Mouse (Mus musculus) kidney, adult 2 months (tissue): ENCODE data around the gene Zfp488. TPM values are rescaled to one million over a fixed set of nuclear protein-coding genes. Genes with fewer than 3 reads are reported as not detected.
A peak's percentile ranks its signal among the peaks of the same experiment; 100 is the strongest.

ENCODE experiments used
- DNase-seq: peaks from one replicate; pipeline ENCODE4 v3.0.0; 2021
- H3K27ac ChIP-seq: fragments of 200-500 bp; 2 replicates; pipeline ENCODE4 v1.5.1; 2012; ENCODE audit warnings: low read depth, low read length, control low read depth, inconsistent platforms; ENCODE audit not compliant: insufficient read depth
- H3K27me3 ChIP-seq: fragments of 200-500 bp; replicated peaks from 2 replicates; pipeline ENCODE4 v1.6.1; 2012; ENCODE audit warnings: mild to moderate bottlenecking, moderate library complexity, low read length, inconsistent platforms; ENCODE audit not compliant: control insufficient read depth, insufficient read depth
- H3K36me3 ChIP-seq: fragments of 200-500 bp; 2 replicates; pipeline ENCODE4 v1.6.1; 2012; ENCODE audit warnings: mild to moderate bottlenecking, moderate library complexity, low read length, inconsistent platforms; ENCODE audit not compliant: control insufficient read depth, insufficient read depth
- H3K4me1 ChIP-seq: fragments of 200-500 bp; 2 replicates; pipeline ENCODE4 v1.6.1; 2011; ENCODE audit warnings: low read length; ENCODE audit not compliant: control insufficient read depth, insufficient read depth
- H3K4me3 ChIP-seq: fragments of 200-500 bp; 2 replicates; pipeline ENCODE4 v1.5.1; 2011; ENCODE audit warnings: mild to moderate bottlenecking, low read depth, low read length, control low read depth; ENCODE audit not compliant: insufficient read depth
- CTCF ChIP-seq: fragments of 200-500 bp; conservative IDR thresholded peaks from 2 replicates; pipeline ENCODE4 v1.5.1; 2011; ENCODE audit warnings: low read depth, mild to moderate bottlenecking, control low read depth, low read length, moderate library complexity, mixed read lengths; ENCODE audit not compliant: insufficient read depth, insufficient read length
- POLR2A ChIP-seq: fragments of 200-500 bp; IDR thresholded peaks from one replicate; pipeline ENCODE4 v1.6.1; 2011; ENCODE audit warnings: low read depth, low read length, control low read depth
- WGBS: fragments of 180-500 bp; shearing (Covaris S2); methylation state at CpG from one replicate; pipeline ENCODE4 v1.1.7; 2018; 5-methylcytosine and 5-hydroxymethylcytosine counted together
- polyA plus RNA-seq: library from polyadenylated mRNA; depleted of rRNA; stranded (reverse); fragments of >200 nt; gene quantifications from 2 replicates; pipeline ENCODE4 v1.2.3, GENCODE M21; 2012

Gene Zfp488
- polyA plus RNA-seq, 1 experiment, result not detected

DNA sequence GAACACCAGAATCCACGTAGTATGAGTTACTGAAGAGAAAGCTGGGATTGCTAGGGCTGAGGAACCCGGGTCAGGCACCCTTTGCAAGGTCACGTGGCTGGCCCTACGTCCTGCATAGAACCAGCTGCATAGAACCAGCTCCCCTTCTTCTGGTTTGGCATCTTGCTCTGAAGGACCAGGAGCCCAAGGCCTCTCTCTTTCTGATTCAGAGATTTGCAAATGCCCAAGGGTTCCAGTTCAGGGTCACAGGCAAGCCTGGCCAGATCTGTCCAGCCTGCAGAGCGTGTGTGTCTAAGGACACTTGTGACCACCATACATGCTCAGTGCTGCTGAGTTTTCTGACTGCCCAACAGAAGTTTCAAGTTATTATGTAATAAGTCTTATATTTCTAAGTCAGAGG, 36.3 kb downstream of the Zfp488 start:
- H3K4me3 ChIP-seq, result no peak overlapping the region
- no peaks in the 10 kb centered on the region for H3K27me3 ChIP-seq
- TF ChIP-seq CTCF, result no peak
- TF ChIP-seq POLR2A, result no peak
- no peak overlapping the region for H3K27ac ChIP-seq
- H3K36me3 ChIP-seq, result no peaks in the 10 kb centered on the region
- no peaks in the 10 kb centered on the region for H3K4me1 ChIP-seq
- WGBS, result 78% methylated on average over 5 of the region's 5 CpGs
- DNase-seq, result no peak

DNA sequence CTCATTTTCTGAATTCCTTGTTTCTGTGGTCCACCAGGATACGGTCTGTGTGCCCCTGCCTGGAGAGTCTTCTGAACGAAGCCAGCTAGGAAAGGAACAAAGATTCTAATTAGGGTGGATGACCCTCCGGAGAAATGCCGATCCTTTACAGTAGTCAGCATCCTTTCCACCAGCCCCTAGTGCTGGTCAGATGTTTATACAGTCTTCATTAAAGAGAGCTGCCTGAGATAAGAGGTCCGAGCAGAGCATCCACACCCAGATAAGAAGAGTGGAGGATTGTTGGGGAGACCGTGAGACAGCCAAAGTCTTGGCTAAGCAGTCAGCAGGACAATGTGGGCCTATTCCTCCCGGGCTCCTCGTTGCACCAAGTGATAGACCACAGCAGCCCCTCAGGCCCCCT, 37.8 kb downstream of the Zfp488 start, which contains the start of gene Gdf2:
Gene Gdf2 (plus strand): TSS at position 301 of the 400 bp plus-strand sequence.
- H3K4me3 ChIP-seq, result no peak within 1 kb of the TSS
- H3K4me1 ChIP-seq, result no peaks in the 10 kb centered on the region
- no peak within 1 kb of the TSS for H3K27ac ChIP-seq
- no peaks in the 10 kb centered on the region for H3K36me3 ChIP-seq
- no peak for TF ChIP-seq CTCF
- TF ChIP-seq POLR2A, result no peak
- DNase-seq, result no peak
- H3K27me3 ChIP-seq, result no peaks in the 10 kb centered on the region
- WGBS, result 89% methylated on average over 8 of the region's 8 CpGs

DNA sequence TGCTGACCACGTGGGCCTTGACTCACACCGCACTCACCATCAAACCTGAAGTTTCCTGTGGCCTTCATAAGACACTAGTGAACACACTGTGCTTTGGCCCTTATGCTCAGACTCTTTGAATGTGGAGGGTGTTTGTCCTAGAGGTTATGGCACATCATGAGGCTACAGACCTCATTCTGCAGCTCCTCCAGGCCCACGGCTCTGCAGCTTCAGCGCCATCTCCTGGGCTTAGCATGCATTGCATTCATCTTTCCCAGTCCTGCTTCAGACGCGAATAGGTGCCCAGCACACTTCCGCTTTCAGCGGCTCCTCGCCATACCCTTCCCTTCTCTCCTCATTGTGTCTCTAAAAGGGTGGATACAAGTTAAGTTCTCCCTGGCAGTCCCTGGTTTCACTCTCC, 39.4 kb downstream of the Zfp488 start:
- 33% methylated on average over 9 of the region's 9 CpGs for WGBS

DNA sequence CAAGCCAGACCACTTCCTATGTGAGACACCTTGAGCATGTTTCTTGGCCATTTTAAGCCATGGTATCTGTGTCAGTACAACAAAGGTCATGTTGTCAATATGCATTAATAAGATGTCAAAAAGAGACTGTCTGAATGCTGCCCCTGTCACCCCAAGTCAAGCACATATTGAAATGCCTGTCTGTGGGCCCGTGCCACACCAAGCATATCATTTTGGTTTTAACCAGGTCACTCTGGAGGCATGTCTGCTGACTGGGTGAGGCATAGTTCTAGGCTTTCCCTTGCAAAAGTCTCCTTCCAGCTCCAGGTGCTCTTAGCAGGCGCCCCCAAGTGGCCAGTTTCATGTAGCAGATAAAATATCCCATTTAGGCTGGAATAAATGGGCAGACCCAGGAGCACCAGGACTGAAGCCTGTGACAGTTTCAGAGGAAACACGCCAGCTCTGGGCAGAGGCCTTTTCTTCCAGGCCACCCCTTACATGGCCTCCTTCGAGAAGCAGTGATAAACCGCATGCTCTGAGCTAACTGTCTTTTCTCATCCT, 44.7 kb downstream of the Zfp488 start:
- Histone ChIP-seq H3K36me3 (no peaks in the 10 kb centered on the region), H3K27ac (no peak overlapping the region), H3K27me3 (no peaks in the 10 kb centered on the region), H3K4me3 (no peak overlapping the region), H3K4me1 (no peaks in the 10 kb centered on the region)
- DNase-seq, result peak; percentile 61
- 45% methylated on average over 5 of the region's 5 CpGs for WGBS
- TF ChIP-seq CTCF (peak; percentile 48), POLR2A (no peak)

More for the DNA sequence above, 39.4 kb downstream of the Zfp488 start:
- Histone ChIP-seq H3K36me3 (no peaks in the 10 kb centered on the region), H3K27ac (no peak overlapping the region), H3K4me3 (no peak overlapping the region), H3K27me3 (no peaks in the 10 kb centered on the region), H3K4me1 (no peaks in the 10 kb centered on the region)
- TF ChIP-seq POLR2A (no peak), CTCF (peak; percentile 79)
- peak; percentile 46 for DNase-seq

DNA sequence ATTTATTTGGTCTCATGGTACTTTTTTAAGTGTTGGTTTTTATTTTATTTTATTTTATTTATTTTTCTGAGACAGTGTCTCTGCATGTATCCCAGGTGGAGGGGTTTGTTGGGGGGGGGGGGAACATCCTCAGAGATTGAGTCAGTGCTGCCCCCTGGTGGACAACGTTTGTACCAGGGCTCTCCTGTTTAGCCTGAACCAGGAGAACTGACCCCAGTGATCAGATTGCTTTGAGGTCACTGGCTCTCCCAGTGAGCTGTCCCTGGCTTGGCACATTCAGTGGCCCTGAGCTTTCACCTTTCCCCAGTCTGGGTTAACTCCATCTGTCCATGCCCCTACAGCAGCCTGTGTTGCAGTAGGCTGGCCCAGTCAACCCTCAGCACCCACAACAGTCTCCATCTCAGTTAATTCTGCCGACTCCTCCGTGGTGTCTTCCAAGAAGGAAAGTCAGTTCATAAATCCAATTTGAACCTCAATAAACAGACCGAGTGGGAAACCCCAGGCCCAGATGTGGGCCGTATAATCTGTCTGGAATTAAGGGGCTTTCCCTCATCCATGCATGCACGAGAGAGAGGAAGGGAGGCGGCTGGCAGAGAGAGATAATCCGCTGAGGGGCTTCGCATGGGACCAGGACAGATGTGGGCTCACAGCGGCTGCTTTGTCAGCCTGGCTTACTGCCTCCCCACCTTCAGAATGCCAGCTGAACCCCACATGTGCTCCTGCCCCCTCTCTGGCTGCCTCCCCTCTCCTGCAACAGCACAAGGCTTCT, 45.4 kb downstream of the Zfp488 start:
- 54% methylated on average over 10 of the region's 10 CpGs for WGBS
- TF ChIP-seq CTCF (peak; percentile 50), POLR2A (no peak)
- Histone ChIP-seq H3K36me3 (no peaks in the 10 kb centered on the region), H3K27me3 (no peaks in the 10 kb centered on the region), H3K4me3 (no peak overlapping the region), H3K27ac (no peak overlapping the region), H3K4me1 (no peaks in the 10 kb centered on the region)
- peak; percentile 69 for DNase-seq

DNA sequence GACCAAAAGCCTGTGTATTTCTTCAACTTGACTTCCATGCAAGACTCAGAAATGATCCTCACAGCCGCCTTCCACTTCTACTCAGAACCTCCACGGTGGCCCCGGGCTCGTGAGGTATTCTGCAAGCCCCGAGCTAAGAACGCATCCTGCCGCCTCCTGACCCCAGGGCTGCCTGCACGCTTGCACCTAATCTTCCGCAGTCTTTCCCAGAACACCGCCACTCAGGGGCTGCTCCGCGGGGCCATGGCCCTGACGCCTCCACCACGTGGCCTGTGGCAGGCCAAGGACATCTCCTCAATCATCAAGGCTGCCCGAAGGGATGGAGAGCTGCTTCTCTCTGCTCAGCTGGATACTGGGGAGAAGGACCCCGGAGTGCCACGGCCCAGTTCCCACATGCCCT, 46.7 kb downstream of the Zfp488 start:
- H3K27me3 ChIP-seq, result no peaks in the 10 kb centered on the region
- 54% methylated on average over 17 of the region's 17 CpGs for WGBS
- H3K4me3 ChIP-seq, result no peak overlapping the region

DNA sequence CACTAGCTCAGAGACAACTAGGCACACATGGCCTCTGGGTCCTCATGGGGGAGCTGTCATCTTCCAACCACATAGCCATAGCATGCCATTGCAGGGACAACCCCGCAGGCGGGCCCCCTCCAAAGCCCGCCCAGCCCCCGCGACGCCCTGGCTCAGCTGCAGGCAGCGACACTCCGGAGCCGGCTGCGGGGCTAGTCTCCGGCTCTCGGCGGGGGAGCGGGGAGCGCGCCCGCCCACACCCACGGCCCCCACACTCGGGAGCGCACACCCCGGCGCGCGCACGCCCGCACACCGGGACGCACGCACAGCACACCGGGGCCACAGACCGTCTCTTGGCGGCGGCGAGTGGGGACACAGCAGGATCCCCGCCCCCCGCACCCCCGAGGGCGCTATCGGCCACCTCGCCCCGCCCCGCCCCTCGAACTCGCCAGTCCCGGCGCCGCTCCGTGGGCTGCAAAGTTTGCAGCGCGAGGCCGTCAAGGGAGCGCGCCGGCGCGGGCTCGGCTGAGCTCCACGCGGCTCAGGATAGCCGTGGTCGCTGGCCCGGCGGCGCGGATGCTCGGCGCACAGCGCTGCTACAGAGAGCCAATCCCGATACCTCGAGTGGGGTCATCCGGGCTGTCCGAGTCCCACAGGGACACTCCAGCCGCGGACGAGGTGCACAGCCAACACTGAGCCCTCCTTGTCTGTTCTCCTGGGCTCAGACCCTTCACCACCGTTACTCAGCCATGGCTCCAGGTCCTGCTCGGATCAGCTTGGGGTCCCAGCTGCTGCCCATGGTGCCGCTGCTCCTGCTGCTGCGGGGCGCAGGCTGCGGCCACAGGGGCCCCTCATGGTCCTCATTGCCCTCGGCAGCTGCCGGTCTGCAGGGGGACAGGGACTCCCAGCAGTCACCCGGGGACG, 55.1 kb downstream of the Zfp488 start, which contains the start of gene Gdf10:
Gene Gdf10 (plus strand): TSS at position 420 of the 903 bp plus-strand sequence.
- Histone ChIP-seq H3K4me1 (no peaks in the 10 kb centered on the region), H3K4me3 (peak within 1 kb of the TSS; percentile 59), H3K27ac (no peak within 1 kb of the TSS), H3K27me3 (no peaks in the 10 kb centered on the region), H3K36me3 (no peaks in the 10 kb centered on the region)
- under 1% methylated on average over 85 of the region's 85 CpGs for WGBS
- TF ChIP-seq CTCF, result no peak
- TF ChIP-seq POLR2A, result no peak
- DNase-seq, result peak; percentile 36

More for the DNA sequence above, 46.7 kb downstream of the Zfp488 start:
- Histone ChIP-seq H3K27ac (no peak overlapping the region), H3K4me1 (no peaks in the 10 kb centered on the region), H3K36me3 (no peaks in the 10 kb centered on the region)
- no peak for DNase-seq
- no peak for TF ChIP-seq POLR2A
- no peak for TF ChIP-seq CTCF
